Mouse (Mus musculus) lung, adult 2 months (tissue): ENCODE results near the gene 2810004N23Rik. TPM values are rescaled to one million over a fixed set of nuclear protein-coding genes. Genes with fewer than 3 reads are reported as not detected.
"Not testable (repeated sequence)": the region's sequence is repeated elsewhere in the genome, so short reads cannot be mapped to it uniquely, and the experiment has no call there.

ENCODE experiments used
- DNase-seq: peaks from one replicate; pipeline ENCODE4 v3.0.0; 2022
- H3K4me1 ChIP-seq: fragments of 200-500 bp; 2 replicates; pipeline ENCODE4 v1.6.1; 2011; ENCODE audit warnings: low read length; ENCODE audit not compliant: control insufficient read depth, insufficient read depth
- H3K4me3 ChIP-seq: fragments of 200-500 bp; replicated peaks from 2 replicates; pipeline ENCODE3; 2011; ENCODE audit warnings: low read depth, mild to moderate bottlenecking, control low read depth, low read length; ENCODE audit errors: extremely low read depth
- CTCF ChIP-seq: fragments of 200-500 bp; IDR thresholded peaks from 2 replicates; pipeline ENCODE4 v1.5.1; 2011; ENCODE audit warnings: mild to moderate bottlenecking, low read length, control low read depth; ENCODE audit not compliant: insufficient read depth
- POLR2A ChIP-seq: fragments of 200-500 bp; IDR thresholded peaks from 2 replicates; pipeline ENCODE4 v1.6.1; 2011; ENCODE audit warnings: low read depth, mild to moderate bottlenecking, control low read depth, low read length, borderline replicate concordance; ENCODE audit errors: extremely low read depth
- WGBS: fragments of 180-500 bp; shearing (Covaris S2); methylation state at CpG from one replicate; pipeline ENCODE4 v1.1.7; 2018; 5-methylcytosine and 5-hydroxymethylcytosine counted together
- polyA plus RNA-seq: library from polyadenylated mRNA; depleted of rRNA; stranded (reverse); fragments of >200 nt; gene quantifications from 2 replicates; pipeline ENCODE4 v1.2.3, GENCODE M21; 2012

2810004N23Rik gene
- polyA plus RNA-seq, 1 experiment, result 11.3 TPM

DNA sequence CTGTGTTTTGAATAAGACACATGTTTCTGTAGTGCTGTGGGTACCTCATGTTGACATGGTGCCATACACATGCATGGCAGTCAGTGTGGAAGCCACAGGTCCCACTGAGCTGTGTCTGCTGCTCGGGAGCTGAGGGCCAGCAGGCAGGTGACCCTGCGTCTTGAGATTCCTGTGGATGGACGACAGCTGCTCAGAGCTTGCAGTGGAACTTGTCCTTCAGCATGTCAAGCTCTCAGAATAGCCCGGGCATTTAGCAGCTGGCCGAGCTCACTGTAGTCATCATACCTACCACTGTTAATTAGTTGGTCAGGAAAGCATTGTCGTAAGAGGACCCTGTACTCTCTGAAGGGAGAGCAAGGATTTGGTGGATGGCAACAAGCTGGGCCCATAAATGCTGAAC is 6.8 kb upstream of the 2810004N23Rik start:
- DNase-seq, result no peak
- H3K4me1 ChIP-seq, result peaks cover 11% of the 10 kb centered on the region
- TF ChIP-seq POLR2A, result no peak
- no peak for TF ChIP-seq CTCF
- H3K4me3 ChIP-seq, result no peak overlapping the region
- WGBS, result 71% methylated on average over 6 of the region's 6 CpGs

DNA sequence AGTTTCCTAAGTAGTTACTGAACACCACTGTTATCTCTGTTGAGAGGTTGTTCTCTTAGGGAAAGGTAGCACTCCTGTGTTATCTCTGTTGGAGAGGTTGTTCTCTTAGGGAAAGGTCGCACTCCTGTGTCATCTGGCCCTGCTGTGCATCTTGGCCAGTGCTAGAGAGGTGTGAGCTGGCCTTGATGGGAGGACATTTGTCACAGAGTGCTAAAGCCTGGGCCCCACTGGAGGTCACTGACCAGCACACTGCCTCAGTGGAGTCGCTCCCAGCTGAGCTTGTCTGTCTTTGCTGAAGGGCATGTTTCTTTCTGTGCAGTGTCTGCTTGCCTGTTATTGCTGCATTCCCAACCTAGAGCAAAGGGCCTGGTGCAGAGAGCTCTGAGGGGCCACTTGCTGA is 4.2 kb upstream of the 2810004N23Rik start:
- H3K4me3 ChIP-seq, result no peak overlapping the region
- WGBS, result 54% methylated on average over 2 of the region's 2 CpGs
- peaks cover 15% of the 10 kb centered on the region for H3K4me1 ChIP-seq
- DNase-seq, result no peak
- no peak for TF ChIP-seq CTCF
- no peak for TF ChIP-seq POLR2A

DNA sequence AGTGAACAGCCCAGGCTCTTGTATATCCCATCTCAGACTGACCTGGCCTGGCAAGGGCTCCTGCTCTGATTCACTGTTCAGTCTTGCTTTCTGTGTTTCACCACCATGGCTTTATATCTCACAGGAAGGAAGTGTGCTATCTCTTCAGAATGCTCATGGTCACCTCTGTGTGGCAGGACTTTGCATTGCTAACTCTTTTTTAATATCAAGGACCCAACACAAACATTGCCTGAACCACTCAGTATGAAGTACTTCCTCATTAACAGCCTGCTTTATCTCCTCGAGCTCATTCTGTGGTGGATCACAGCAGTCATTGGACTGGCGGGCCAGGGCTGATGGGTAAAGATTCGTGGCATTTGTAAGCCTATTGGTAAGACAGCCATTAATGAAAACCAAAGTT is 3.7 kb upstream of the 2810004N23Rik start:
- TF ChIP-seq POLR2A, result no peak
- no peak for TF ChIP-seq CTCF
- no peak overlapping the region for H3K4me3 ChIP-seq
- WGBS, result 52% methylated on average over 3 of the region's 3 CpGs
- no peak for DNase-seq
- H3K4me1 ChIP-seq, result peaks cover 15% of the 10 kb centered on the region

DNA sequence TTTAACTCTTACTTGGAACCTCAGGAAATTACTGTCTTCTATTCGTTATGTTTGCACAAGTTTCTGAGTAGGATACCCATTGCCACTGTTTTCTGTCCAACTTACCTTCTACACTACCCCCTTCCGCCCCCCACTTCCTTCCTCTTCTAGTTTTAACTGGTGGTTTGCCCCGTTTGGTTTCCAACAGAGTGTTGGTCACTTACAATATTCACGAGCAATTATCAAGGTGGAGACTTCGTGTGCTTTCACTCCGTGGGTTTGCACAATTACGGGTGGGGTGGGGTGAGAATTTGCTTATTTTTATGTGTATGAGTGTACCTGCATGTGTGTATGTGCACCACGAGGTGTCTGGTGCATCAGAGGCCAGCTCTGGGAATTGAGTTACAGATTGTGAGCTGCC is 809 bp upstream of the 2810004N23Rik start:
- Histone ChIP-seq H3K4me3 (peak overlapping the region; percentile 100), H3K4me1 (peaks cover 15% of the 10 kb centered on the region)
- TF ChIP-seq CTCF (no peak), POLR2A (no peak)
- WGBS, result 7% methylated on average over 8 of the region's 8 CpGs
- DNase-seq, result no peak

DNA sequence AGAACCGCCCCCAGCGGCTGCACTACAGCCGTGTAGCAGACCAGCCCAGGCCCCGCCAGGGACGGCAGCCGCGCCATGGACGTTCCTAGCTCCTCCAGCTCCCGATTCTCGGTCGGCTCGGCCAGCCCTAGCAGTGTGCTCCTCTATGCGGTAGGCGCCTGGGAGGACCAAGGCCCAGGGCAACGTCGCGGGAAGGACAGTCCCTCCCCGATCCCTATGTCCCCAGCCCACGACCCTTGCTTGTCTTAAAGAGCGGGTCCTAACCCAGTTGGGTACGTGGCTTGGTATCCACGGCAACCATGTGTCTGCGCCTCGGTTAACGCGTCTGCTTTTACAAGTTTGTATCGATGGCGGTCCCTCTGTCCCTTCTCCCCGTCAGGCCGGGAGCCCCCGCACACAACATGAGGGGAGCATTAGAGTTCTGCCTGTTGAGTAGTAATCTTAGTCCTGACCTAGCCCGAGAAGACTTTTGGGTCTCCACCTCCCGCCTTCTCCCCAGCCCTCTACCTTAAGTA is 300 bp upstream of the 2810004N23Rik start:
- Histone ChIP-seq H3K4me3 (peak overlapping the region; percentile 100), H3K4me1 (peaks cover 15% of the 10 kb centered on the region)
- under 1% methylated on average over 33 of the region's 33 CpGs for WGBS
- TF ChIP-seq POLR2A (no peak; the same call in 1 of the 2 replicates), CTCF (no peak)
- no peak for DNase-seq

DNA sequence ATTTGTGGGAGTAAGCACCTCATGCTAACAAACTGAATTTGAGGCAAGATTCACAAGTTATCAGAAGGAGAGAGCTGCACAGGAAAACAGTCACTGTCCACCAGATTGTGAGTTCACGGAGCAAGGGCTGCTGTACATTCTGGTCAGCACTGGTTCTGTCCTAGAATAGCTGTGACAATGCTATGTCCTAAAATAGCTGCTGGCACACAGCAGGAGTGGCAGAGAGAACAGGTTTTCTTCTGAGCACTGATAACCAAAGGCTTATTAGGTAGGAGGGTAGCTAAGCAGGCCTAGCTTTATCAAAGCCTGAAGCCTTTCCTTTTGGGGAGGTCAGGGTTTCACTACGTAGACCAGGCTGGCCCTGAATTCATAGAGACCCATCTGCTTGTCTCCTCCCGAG is 2.7 kb downstream of the 2810004N23Rik start:
- no peak overlapping the region for H3K4me3 ChIP-seq
- WGBS, result 81% methylated on average over 3 of the region's 3 CpGs
- no peak for TF ChIP-seq CTCF
- no peak for DNase-seq
- peaks cover 4% of the 10 kb centered on the region; the same call in 1 of the 2 replicates for H3K4me1 ChIP-seq

DNA sequence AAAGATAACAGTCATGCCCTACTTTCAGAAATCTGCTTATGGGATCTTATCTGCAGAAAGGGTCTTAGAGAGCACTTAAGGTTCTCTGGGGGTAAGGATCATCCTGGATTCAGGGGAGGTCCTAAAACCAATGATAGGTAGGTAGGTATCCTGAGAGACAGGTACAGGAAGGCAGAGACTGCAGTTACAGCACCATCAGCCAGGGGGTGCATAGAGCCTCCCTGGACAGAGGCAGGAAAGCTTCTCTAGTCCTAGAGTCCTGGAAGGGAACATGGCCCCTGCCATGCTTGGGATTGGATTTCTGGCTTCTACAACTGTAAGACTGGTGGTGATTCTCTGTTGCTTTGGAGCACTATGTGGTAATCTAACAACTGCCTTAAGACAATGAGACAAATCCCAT is 3.5 kb downstream of the 2810004N23Rik start:
- H3K4me3 ChIP-seq, result no peak overlapping the region
- no peak for DNase-seq
- peaks cover 4% of the 10 kb centered on the region; the same call in 1 of the 2 replicates for H3K4me1 ChIP-seq
- TF ChIP-seq CTCF (peak; percentile 72), POLR2A (no peak)

DNA sequence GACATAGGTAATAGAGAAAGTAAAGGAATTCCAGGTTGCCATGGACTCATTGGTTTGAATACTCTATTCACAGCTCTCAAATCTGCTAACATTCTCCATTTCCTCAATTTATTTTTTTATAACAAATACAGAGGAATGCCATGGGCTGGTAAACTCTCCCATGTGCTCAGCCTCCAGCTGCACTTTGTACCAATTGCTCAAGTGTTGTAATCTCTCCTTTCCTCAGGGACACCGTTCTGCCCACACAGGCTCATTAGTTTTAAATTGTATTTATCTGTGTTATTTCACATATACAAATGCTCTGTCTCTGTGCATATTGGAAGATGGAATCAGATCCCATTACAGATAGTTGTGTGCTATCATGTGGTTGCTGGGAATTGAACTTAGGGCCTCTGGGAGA is 9.4 kb downstream of the 2810004N23Rik start:
- TF ChIP-seq CTCF, result no peak
- TF ChIP-seq POLR2A, result no peak
- Histone ChIP-seq H3K4me1 (no peaks in the 10 kb centered on the region), H3K4me3 (no peak overlapping the region)
- no peak for DNase-seq
- 100% methylated on average over 1 of the region's 1 CpGs for WGBS

DNA sequence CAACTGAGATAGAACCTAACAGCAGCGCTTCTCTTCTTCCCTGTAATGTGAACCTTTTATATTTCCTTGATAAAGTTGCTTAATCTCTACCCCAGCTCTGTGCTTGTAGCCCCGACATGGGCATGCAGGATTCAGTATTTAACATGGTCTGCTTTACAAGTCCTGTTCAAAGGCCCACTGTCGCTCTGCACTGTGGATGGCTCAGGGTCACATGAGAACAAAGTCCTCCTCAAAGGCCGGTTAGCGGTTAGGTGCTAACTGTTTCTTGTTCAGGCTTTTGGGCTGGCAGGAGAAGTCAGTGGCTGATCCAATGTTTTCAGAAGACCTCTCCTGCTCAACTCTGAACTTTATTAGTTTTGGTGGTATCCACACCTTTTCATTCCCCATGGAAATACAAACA is 17.3 kb downstream of the 2810004N23Rik start:
- Histone ChIP-seq H3K4me1 (peaks cover 4% of the 10 kb centered on the region), H3K4me3 (no peak overlapping the region)
- no peak for DNase-seq
- 67% methylated on average over 5 of the region's 5 CpGs for WGBS
- TF ChIP-seq POLR2A (no peak), CTCF (no peak)

DNA sequence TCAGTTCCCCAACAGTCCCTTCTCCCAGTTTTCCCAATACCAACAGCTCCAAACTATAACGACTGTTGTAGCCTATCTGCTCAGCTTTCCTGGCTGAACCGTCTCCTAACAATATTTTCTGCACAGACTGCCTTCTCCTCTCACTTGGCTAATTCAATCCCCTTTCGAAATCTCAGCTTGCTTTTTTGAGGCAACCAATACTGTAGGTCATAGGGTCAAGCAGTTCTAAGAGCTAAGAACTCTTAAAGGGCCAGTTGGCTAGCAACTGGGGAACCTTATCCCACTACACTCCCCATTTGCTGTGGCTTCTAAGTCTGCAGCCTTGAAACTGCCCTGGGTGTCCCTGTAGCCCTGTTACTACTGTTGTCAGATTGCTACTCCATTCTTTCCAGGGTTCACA is 17.8 kb downstream of the 2810004N23Rik start:
- WGBS, result 57% methylated on average over 3 of the region's 3 CpGs
- DNase-seq, result no peak
- Histone ChIP-seq H3K4me3 (no peak overlapping the region), H3K4me1 (peaks cover 4% of the 10 kb centered on the region)
- no peak for TF ChIP-seq POLR2A
- no peak for TF ChIP-seq CTCF

DNA sequence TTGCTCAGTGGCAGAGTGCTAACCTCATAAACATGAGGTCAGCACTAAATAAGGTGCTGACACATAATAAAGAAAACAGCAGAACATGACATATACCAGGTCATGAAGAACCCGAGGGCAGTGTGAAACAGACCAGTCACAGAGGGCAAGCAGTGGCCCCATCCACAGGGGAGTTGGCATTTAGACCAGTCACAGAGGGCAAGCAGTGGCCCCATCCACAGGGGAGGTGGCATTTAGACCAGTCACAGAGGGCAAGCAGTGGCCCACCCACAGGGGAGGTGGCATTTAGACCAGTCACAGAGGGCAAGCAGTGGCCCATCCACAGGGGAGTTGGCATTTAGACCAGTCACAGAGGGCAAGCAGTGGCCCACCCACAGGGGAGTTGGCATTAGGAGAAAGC is 20.0 kb downstream of the 2810004N23Rik start:
- not testable (repeated sequence) for H3K4me1 ChIP-seq, DNase-seq, H3K4me3 ChIP-seq
- 71% methylated on average over 1 of the region's 1 CpGs for whole genome bisulfite sequencing
